Mouse (Mus musculus): ENCODE data around the gene Gjc2. TPM values are rescaled to one million over a fixed set of nuclear protein-coding genes. Genes with fewer than 3 reads are reported as not detected.

The Gjc2 gene
- 1.0 and 3.1 TPM in 2 replicates for polyA plus RNA-seq (2015; fragmentation: Nextera tagmentation; extraction: Ambion mirVana)

DNA sequence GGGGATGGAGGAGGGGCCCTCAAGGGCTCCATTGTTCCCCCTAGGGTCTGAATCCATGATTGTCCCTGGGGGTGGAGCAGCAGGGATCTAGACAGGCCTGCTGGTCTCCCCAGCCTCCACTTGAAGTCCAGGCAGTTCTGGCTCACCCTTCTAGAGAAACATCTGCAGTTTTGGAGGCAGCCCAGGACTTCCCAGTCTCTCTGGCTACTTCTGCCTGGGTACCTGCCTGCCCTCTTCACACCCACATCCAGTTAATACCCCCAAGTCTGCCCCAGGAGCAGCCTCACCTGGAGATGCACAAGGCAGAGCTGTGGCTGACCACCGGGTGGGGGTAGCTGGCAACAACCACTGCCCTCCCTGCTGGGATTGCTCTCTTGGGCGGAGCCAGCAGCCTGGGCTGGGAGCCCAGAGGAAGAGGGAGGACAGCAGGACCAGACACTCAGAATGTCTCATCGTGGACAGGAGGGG is at the start of gene Gjc2:
Gjc2 (minus strand) TSS at position 350 of the 468 bp plus-strand sequence.

DNA sequence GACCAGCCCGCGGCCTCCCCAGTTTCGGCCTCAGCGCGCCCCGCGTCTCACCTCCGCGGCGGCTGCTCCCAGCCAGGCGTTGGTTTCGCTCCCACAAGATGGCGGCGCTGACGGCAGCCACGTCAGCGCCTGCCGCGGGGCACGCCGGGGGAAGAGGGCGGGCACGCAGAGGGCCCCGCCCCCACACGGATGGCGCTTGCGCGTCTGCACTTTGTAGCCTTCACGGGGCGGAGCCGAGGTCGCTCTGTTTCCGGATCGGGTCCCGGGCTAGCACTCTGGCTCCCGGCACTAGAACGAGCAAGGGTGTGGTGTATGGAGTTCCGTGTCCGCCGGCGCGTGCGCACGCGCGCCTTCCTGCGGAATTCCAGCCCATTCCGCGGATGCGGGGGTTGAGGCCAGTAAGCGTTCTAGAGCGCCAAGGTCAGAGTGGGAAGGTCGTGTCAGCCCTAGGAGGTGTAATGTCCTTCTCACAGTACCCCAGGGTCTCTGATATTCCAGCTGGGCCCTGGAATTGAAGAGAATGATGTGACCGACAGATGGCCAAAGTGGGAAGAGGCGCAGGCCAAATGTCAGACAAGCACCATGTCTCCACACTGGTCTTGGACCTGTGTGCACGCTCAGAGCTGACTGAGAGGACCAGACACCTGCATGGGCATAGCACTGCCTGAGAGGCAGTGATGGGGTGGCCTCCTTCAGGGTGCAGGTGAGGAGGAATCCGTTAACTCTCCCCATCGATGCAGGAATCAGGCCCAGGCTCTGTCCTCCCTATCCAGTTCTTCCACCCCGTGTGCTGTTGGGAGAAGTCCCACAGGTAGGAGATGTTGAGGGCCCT is 45.3 kb upstream of the Gjc2 start, which contains the start of gene Arf1:
Arf1 (minus strand) TSS at position 149 of the 832 bp plus-strand sequence.

DNA sequence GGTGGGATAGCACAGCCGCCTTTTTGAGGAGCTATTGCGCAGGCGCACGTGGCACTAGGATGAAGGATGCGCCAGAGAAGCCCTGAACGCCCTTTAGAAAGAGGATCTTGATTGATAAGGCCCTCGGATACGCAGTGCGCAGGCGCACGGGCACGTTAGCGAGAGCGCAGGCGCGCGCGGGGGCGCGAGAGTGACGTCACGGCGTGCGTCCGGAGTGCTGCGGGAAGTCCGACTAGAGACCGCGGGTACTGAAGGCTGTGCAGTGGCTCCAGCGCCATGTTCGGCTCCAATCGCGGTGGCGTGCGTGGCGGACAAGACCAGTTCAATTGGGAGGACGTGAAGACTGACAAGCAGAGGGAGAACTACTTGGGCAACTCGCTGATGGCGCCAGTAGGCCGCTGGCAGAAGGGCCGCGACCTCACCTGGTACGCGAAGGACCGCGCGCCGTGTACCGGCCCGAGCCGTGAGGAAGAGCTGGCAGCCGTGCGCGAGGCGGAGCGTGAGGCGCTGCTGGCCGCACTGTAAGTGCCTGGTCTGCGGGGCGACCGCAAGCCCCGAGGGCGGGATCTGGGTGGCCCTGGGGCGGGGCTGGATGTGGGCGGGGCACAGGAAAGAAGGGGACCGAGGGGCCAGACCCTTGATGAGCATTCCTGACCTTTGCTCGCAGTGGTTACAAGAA is 25.3 kb upstream of the Gjc2 start, which contains the start of gene 2310033P09Rik:
2310033P09Rik (plus strand) TSS at position 169 of the 679 bp plus-strand sequence.

DNA sequence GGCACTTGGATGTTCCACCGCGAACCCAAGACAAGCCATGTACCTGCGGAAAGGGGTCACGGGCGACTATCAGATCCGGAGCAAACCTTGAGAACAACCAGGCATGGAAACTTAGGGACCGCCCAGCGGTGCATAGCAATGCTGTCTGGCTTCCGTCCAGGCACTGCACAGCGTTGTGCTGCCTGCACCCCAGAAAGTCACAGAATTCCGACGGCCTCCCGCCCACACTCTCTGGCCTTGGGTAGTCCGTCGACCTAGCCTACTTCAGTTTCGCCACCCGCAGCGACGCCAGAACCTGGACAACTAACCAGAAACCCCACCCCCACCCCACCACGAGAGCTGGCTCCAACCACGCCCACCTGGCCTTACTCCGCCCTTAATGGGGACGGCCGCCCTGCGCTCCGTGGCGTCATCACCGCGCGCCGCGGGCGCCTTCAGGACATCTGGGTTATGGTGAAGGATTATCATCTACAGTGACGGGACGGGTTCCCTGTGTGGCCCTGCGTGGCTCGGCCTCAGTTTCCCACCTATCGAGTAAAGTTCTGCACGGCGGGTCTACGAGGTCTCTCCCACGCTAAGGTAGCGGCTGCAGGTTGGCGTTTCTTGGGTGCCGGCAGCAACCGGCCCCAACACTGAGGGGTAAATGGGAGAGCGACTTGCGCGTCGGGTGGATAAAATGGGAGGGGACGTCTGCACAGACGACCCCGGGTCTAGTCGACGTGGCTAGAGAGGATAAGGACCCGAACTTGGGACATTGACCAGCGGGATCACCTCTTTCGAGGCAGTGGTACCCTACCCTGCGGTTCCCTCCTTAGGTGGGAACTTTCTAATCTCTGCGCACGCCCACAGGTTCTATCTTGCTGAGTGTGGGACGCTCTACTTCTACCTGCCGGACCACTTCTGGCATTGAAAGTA is 19.3 kb upstream of the Gjc2 start, which contains the start of gene Mrpl55:
Mrpl55 (plus strand) TSS at position 406 of the 915 bp plus-strand sequence.

DNA sequence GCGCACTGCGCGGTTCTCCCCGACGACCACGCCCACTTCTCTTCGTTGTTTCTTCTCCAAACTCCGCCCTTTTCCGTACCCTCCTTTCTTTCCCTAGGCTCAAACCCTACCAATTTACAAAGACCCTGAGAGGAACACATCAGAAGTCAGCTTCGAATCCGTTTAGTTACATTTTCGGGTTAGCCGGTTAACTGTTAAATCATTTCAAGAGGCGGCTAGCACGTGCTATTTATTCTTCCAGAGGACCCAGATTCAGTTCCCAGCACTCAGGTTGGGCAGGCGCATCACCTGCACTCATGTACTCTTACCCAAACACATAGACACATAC is 9.0 kb upstream of the Gjc2 start, which contains the start of gene Guk1:
Guk1 (minus strand) TSS at position 154 of the 328 bp plus-strand sequence.

DNA sequence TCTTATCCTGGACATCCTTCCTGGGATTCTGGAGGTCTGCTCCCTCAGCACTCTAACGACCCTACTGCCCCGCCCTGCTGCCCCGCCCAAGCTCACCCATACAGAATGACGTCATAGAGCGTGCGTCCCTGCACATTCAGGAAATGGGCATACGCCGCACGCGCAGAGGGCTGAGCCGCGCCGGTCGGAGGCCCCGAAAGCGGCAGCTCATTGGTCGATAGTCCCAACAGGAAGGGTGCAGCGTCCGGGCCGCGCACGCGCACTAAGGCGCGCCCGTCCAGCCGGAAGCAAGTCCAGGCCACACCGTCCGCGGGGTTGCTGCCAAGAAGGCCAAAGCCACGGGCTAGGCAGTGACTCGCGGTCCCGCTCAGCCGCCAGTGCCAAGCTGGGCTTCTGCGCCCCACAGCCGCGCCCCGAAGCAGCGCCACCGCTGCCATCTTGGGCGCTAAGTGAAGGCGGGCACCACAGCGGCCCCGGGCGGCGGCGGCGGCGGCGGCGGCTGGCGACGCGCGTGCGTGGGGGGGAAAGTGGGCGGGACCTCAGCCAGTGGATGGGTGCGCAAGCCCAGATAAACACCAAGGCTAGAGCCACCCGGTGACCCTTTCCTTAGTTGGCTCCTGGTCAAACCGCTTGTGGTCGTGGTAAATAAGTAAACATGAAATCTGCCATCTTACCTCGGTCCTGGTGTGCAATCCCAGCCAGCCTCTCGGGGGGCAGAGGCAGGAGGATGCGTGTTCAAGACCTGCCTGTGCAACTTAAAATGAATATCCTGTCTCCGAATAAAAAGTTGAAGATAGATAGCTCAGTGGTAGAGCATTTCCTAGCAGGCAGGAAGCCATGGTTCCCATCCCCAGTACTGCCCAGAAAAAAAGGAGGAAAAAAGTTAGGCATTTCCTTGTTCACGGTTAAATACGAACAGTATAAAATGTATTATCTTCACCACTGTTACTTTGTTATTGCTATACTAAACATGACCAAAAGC is 19.5 kb downstream of the Gjc2 start, which contains the start of gene Iba57:
Iba57 (minus strand) TSS at position 485 of the 982 bp plus-strand sequence.

DNA sequence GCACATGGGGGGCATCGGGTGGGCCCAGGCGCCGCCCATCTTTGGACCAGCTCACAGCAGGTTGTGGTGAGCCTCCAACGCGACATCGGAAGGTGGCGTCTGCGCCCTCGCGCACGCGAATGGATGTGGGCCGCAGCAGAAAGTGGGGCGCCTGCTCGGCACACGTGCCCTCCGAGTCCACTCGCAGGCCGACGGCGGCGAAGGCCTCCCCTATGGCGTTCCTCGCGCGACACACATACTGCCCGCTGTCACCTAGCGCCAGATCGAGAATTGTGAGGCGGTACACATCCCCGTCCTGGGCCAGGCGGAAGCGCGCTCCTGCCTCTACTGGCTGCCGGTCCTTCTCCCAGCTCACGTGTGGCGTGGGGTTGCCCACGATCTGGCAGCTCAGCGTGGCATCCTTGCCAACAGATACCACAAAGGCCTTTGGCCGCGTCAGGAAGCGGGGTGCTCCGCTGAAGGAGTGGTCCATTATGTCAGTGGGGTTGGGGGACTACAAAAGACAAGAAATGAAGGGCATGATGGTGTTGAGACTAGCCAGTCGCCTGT is 47.0 kb downstream of the Gjc2 start, which contains the start of gene Obscn:
Obscn (minus strand) TSS at position 499 of the 549 bp plus-strand sequence.

Other genes starting within 250 kb of the Gjc2 start
- 206 and 211 TPM in 2 replicates for gene Rnf187, start 244.3 kb downstream of the Gjc2 start, polyA plus RNA-seq (2015; fragmentation: Nextera tagmentation; extraction: Ambion mirVana)
- gene Hist3h2ba, start 234.3 kb downstream of the Gjc2 start, polyA plus RNA-seq (2015; fragmentation: Nextera tagmentation; extraction: Ambion mirVana): 41.7 and 56.5 TPM in 2 replicates
- 32.6 and 35.6 TPM in 2 replicates for gene Hist3h2a, start 228.5 kb downstream of the Gjc2 start, polyA plus RNA-seq (2015; fragmentation: Nextera tagmentation; extraction: Ambion mirVana)
- gene Trim17, start 228.5 kb downstream of the Gjc2 start, polyA plus RNA-seq (2015; fragmentation: Nextera tagmentation; extraction: Ambion mirVana): 0.19 TPM in 2 replicates
- gene Trim11, start 205.1 kb downstream of the Gjc2 start, polyA plus RNA-seq (2015; fragmentation: Nextera tagmentation; extraction: Ambion mirVana): 10.5 and 18.0 TPM in 2 replicates
- gene Obscn, start 46.8 kb downstream of the Gjc2 start, polyA plus RNA-seq (2015; fragmentation: Nextera tagmentation; extraction: Ambion mirVana): 1.1 and 1.2 TPM in 2 replicates
- gene Iba57, start 19.5 kb downstream of the Gjc2 start, polyA plus RNA-seq (2015; fragmentation: Nextera tagmentation; extraction: Ambion mirVana): 7.5 and 10.7 TPM in 2 replicates
- 126 and 155 TPM in 2 replicates for gene Guk1, start 9.0 kb upstream of the Gjc2 start, polyA plus RNA-seq (2015; fragmentation: Nextera tagmentation; extraction: Ambion mirVana)
- 89.0 and 102 TPM in 2 replicates for gene Mrpl55, start 19.3 kb upstream of the Gjc2 start, polyA plus RNA-seq (2015; fragmentation: Nextera tagmentation; extraction: Ambion mirVana)
- 24.7 and 35.8 TPM in 2 replicates for gene 2310033P09Rik, start 25.1 kb upstream of the Gjc2 start, polyA plus RNA-seq (2015; fragmentation: Nextera tagmentation; extraction: Ambion mirVana)
- gene Arf1, start 45.1 kb upstream of the Gjc2 start, polyA plus RNA-seq (2015; fragmentation: Nextera tagmentation; extraction: Ambion mirVana): 427 and 542 TPM in 2 replicates
- gene Wnt3a, start 107.5 kb upstream of the Gjc2 start, polyA plus RNA-seq (2015; fragmentation: Nextera tagmentation; extraction: Ambion mirVana): not detected in 2 replicates
- gene Wnt9a, start 123.7 kb upstream of the Gjc2 start, polyA plus RNA-seq (2015; fragmentation: Nextera tagmentation; extraction: Ambion mirVana): 2.5 and 3.6 TPM in 2 replicates
- not detected in 2 replicates for gene Prss38, start 192.4 kb upstream of the Gjc2 start, polyA plus RNA-seq (2015; fragmentation: Nextera tagmentation; extraction: Ambion mirVana)

All from adrenal gland, postnatal 0 days (tissue).